ENCODE assay signal across 16 mouse cellular contexts in the genomic region with DNA sequence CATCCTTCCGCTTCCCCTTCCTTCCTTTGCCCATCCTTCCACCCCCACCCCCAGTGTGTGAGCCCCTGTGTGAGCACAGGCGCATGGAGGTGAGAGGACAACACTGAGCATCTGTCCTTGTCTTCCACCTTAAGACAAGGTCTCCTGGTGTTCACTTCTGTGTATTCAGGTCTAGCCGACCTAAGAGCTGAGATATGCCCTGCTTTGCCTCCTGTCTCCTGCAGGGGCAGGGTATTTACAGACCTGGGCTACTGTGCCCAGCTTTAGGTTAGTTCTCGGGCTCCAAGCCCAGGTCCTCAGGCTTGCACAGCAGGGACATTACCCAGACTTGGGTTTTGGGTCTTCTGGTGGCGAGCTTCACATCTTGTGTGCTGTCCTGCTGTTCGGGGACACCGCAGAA. TPM values are rescaled to one million over a fixed set of nuclear protein-coding genes. Genes with fewer than 3 reads are reported as not detected.
A peak's percentile ranks its signal among the peaks of the same experiment; 100 is the strongest.
DNase-seq lines count a peak whose midpoint lies in the region; ATAC-seq and TF ChIP-seq lines count a peak whose summit lies in the region.
"Had no signal": no experiment of that assay in that cellular context is flagged by ENCODE, and none has a peak within 500 bp of the region (broad histone marks: within the 10 kb centered on the region; RNA-seq: fewer than 3 reads in every experiment).

No protein-coding gene starts in this region.

- peak; percentile 19 for DNase-seq in embryonic facial prominence, embryonic 11.5 days (ENCODE audit: low spot score)
- no peak for DNase-seq in embryonic facial prominence, embryonic 10.5 days (ENCODE audit: low spot score)
- peak; percentile 15 for DNase-seq in lung, embryonic 14.5 days
- no peak for DNase-seq in lung, postnatal 4 days
- DNase-seq in T-cell, adult 2 months (ENCODE audit: low spot score), result peak; percentile 26
- DNase-seq in retina, embryonic 14.5 days (ENCODE audit: low spot score), result peak; percentile 39
- DNase-seq in c-Kit-positive CD71-positive TER-119-positive erythroid progenitor cells, embryonic 14.5 days (ENCODE audit: low spot score), result no peak
- DNase-seq in urinary bladder, postnatal 4 days (ENCODE audit: low spot score in 2 of 2), result no peak
- DNase-seq: cerebellum, adult 9-11 months; gastrocnemius, adult 2 months; kidney, postnatal 36 days; liver had no signal

- no peak overlapping the region for H3K27ac ChIP-seq in embryonic facial prominence, embryonic 11.5 days (replicated peaks; ENCODE audit: low read depth, low read length)
- H3K27ac ChIP-seq in embryonic facial prominence, embryonic 10.5 days (replicated peaks), result no peak overlapping the region
- H3K27ac ChIP-seq in lung, embryonic 14.5 days (ENCODE audit: low read depth), result no peak overlapping the region
- H3K27ac ChIP-seq: gastrocnemius, adult 2 months; heart, embryonic 13.5 days; midbrain, embryonic 12.5 days had no signal

- no peaks in the 10 kb centered on the region for H3K27me3 ChIP-seq in embryonic facial prominence, embryonic 11.5 days (ENCODE audit: control insufficient read depth, insufficient read depth, low read length)
- no peaks in the 10 kb centered on the region for H3K27me3 ChIP-seq in embryonic facial prominence, embryonic 10.5 days (replicated peaks; ENCODE audit: low read depth, poor library complexity, severe bottlenecking)
- H3K27me3 ChIP-seq in lung, embryonic 14.5 days (ENCODE audit: insufficient read depth, low read length), result no peaks in the 10 kb centered on the region
- H3K27me3 ChIP-seq: heart, embryonic 13.5 days; midbrain, embryonic 12.5 days had no signal

- peak; percentile 34 for TF ChIP-seq CTCF in lung, embryonic 14.5 days (IDR thresholded peaks at IDR 0.05; ENCODE audit: low read depth)

- no peak overlapping the region for H3K4me2 ChIP-seq in embryonic facial prominence, embryonic 11.5 days (ENCODE audit: low read depth, low read length)
- no peak overlapping the region for H3K4me2 ChIP-seq in lung, embryonic 14.5 days
- H3K4me2 ChIP-seq: heart, embryonic 13.5 days; midbrain, embryonic 12.5 days had no signal

- H3K4me3 ChIP-seq in embryonic facial prominence, embryonic 11.5 days (ENCODE audit: low read depth, low read length), result no peak overlapping the region
- no peak overlapping the region for H3K4me3 ChIP-seq in embryonic facial prominence, embryonic 10.5 days
- no peak overlapping the region for H3K4me3 ChIP-seq in lung, embryonic 14.5 days (ENCODE audit: low read depth, low read length)
- H3K4me3 ChIP-seq: erythroblast, embryonic 14.5 days; gastrocnemius, adult 2 months; heart, embryonic 13.5 days; midbrain, embryonic 12.5 days had no signal

- H3K4me1 ChIP-seq in embryonic facial prominence, embryonic 11.5 days (ENCODE audit: control insufficient read depth, insufficient read depth, low read length), result no peaks in the 10 kb centered on the region
- H3K4me1 ChIP-seq in embryonic facial prominence, embryonic 10.5 days, result peaks cover 8% of the 10 kb centered on the region; the same call in 1 of the 2 replicates
- H3K4me1 ChIP-seq in lung, embryonic 14.5 days (ENCODE audit: insufficient read depth), result no peaks in the 10 kb centered on the region
- H3K4me1 ChIP-seq: midbrain, embryonic 12.5 days had no signal

- H3K9me3 ChIP-seq in embryonic facial prominence, embryonic 11.5 days (replicated peaks; ENCODE audit: control insufficient read depth, low read length), result no peaks in the 10 kb centered on the region
- H3K9me3 ChIP-seq in embryonic facial prominence, embryonic 10.5 days, result no peaks in the 10 kb centered on the region
- no peaks in the 10 kb centered on the region for H3K9me3 ChIP-seq in lung, embryonic 14.5 days (ENCODE audit: low read depth, low read length)
- H3K9me3 ChIP-seq: heart, embryonic 13.5 days; midbrain, embryonic 12.5 days had no signal

- no peak overlapping the region for H3K9ac ChIP-seq in embryonic facial prominence, embryonic 11.5 days (replicated peaks; ENCODE audit: low read length)
- H3K9ac ChIP-seq in lung, embryonic 14.5 days, result no peak overlapping the region
- H3K9ac ChIP-seq: heart, embryonic 13.5 days; midbrain, embryonic 12.5 days had no signal

- no peak for ATAC-seq in embryonic facial prominence, embryonic 11.5 days (replicated peaks; ENCODE audit: insufficient number of reproducible peaks, low FRiP score, low TSS enrichment, low read depth)
- ATAC-seq in lung, embryonic 14.5 days (ENCODE audit: insufficient read depth), result no peak
- ATAC-seq: hindbrain, embryonic 16.5 days had no signal

- no peaks in the 10 kb centered on the region for H3K36me3 ChIP-seq in embryonic facial prominence, embryonic 11.5 days (replicated peaks; ENCODE audit: control insufficient read depth, insufficient read depth, low read depth, low read length)
- H3K36me3 ChIP-seq in embryonic facial prominence, embryonic 10.5 days (replicated peaks), result no peaks in the 10 kb centered on the region
- H3K36me3 ChIP-seq in lung, embryonic 14.5 days (ENCODE audit: insufficient read depth), result no peaks in the 10 kb centered on the region
- H3K36me3 ChIP-seq: heart, embryonic 13.5 days; midbrain, embryonic 12.5 days had no signal

- WGBS in embryonic facial prominence, embryonic 11.5 days, result 56% methylated on average over 7 of the region's 7 CpGs
- 57% methylated on average over 7 of the region's 7 CpGs for WGBS in embryonic facial prominence, embryonic 10.5 days
- 49% methylated on average over 7 of the region's 7 CpGs for WGBS in lung, embryonic 14.5 days

RNA-seq across cellular contexts. Expression of a gene that starts 22.2 kb away (rescaled TPM):
- polyA plus RNA-seq in embryonic facial prominence, embryonic 11.5 days (2014; fragmentation: Nextera tagmentation; extraction: Ambion mirVana), result 49.4 and 64.0 TPM in 2 replicates
- polyA plus RNA-seq in embryonic facial prominence, embryonic 10.5 days (2016; fragmentation: Nextera tagmentation; extraction: Ambion mirVana), result 42.5 and 43.2 TPM in 2 replicates
- 67.3 and 68.2 TPM in 2 replicates for polyA plus RNA-seq in lung, embryonic 14.5 days (2014; fragmentation: Nextera tagmentation; extraction: Ambion mirVana)

RNA-seq across cellular contexts. Expression of a gene that starts 22.5 kb away (rescaled TPM):
- not detected in 2 replicates for polyA plus RNA-seq in embryonic facial prominence, embryonic 11.5 days (2014; fragmentation: Nextera tagmentation; extraction: Ambion mirVana)
- not detected in 2 replicates for polyA plus RNA-seq in embryonic facial prominence, embryonic 10.5 days (2016; fragmentation: Nextera tagmentation; extraction: Ambion mirVana)
- polyA plus RNA-seq in lung, embryonic 14.5 days (2014; fragmentation: Nextera tagmentation; extraction: Ambion mirVana), result 0.18 TPM in 1 of 2 replicates, not detected in the other
- polyA plus RNA-seq: erythroblast, embryonic 14.5 days; midbrain, embryonic 12.5 days had no signal

RNA-seq across cellular contexts. Expression of a gene that starts 30.7 kb away (rescaled TPM):
- polyA plus RNA-seq in embryonic facial prominence, embryonic 11.5 days (2014; fragmentation: Nextera tagmentation; extraction: Ambion mirVana), result 20.4 and 21.1 TPM in 2 replicates
- 18.7 and 19.5 TPM in 2 replicates for polyA plus RNA-seq in embryonic facial prominence, embryonic 10.5 days (2016; fragmentation: Nextera tagmentation; extraction: Ambion mirVana)
- 17.8 and 20.2 TPM in 2 replicates for polyA plus RNA-seq in lung, embryonic 14.5 days (2014; fragmentation: Nextera tagmentation; extraction: Ambion mirVana)

Comparison
In these comparisons a context has a peak if more than half of its experiments do, and no peak if none do; other contexts are left out.
1. DNase-seq: peak in embryonic facial prominence, embryonic 11.5 days (single experiment), lung, embryonic 14.5 days (single experiment), T-cell, adult 2 months (single experiment) and retina, embryonic 14.5 days (single experiment); none in embryonic facial prominence, embryonic 10.5 days (single experiment), lung, postnatal 4 days (0 of 2), c-Kit-positive CD71-positive TER-119-positive erythroid progenitor cells, embryonic 14.5 days (single experiment) and urinary bladder, postnatal 4 days (0 of 2).